Mouse (Mus musculus): ENCODE results near the gene Pnmal1. TPM values are rescaled to one million over a fixed set of nuclear protein-coding genes. Genes with fewer than 3 reads are reported as not detected.

Gene Pnmal1
- polyA plus RNA-seq, 1 experiment from 2014 or later: 1.0 TPM

- no peak overlapping the region for H3K4me3 ChIP-seq
- ATAC-seq (ENCODE audit: low FRiP score, low read depth): peak; percentile 72
- no peaks in the 10 kb centered on the region for H3K9me3 ChIP-seq
- no peak overlapping the region for H3K27ac ChIP-seq
- no peaks in the 10 kb centered on the region for H3K4me1 ChIP-seq
- no peak overlapping the region for H3K4me2 ChIP-seq (replicated peaks)
- H3K27me3 ChIP-seq: no peaks in the 10 kb centered on the region
- no peaks in the 10 kb centered on the region for H3K36me3 ChIP-seq
- no peak overlapping the region for H3K9ac ChIP-seq
- WGBS: 67% methylated on average over 6 of the region's 6 CpGs
These were observed 14.5 kb downstream of the Pnmal1 start for GRCm38 (mm10) chr7:16974018-16974417.

DNA sequence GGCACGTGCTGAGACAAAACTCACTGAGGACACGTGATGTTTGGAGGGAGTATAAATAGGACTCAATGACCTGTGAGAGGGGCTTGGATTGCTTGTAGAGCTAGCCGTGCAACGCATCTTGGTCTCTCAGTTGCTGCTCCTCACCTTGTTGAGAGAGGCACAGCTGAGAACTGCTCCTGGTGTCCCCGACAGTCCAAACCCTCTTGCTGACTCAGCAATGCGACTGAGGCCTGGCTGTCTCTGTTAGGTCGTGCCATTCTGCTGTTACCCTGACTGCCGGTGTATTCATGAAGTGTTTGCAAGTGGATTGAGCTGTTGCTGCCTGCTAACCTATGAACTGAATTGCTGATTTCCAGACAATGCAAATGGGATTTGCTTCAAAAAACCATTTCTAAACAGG lies 16.8 kb downstream of the Pnmal1 start:
- H3K27me3 ChIP-seq: no peaks in the 10 kb centered on the region
- no peak for ATAC-seq (ENCODE audit: low FRiP score, low read depth)
- no peaks in the 10 kb centered on the region for H3K36me3 ChIP-seq
- no peak overlapping the region for H3K4me3 ChIP-seq
- H3K4me1 ChIP-seq: peaks cover 15% of the 10 kb centered on the region
- H3K9ac ChIP-seq: no peak overlapping the region
- WGBS: 64% methylated on average over 8 of the region's 8 CpGs
- no peaks in the 10 kb centered on the region for H3K9me3 ChIP-seq
- H3K4me2 ChIP-seq (replicated peaks): no peak overlapping the region
- no peak overlapping the region for H3K27ac ChIP-seq

DNA sequence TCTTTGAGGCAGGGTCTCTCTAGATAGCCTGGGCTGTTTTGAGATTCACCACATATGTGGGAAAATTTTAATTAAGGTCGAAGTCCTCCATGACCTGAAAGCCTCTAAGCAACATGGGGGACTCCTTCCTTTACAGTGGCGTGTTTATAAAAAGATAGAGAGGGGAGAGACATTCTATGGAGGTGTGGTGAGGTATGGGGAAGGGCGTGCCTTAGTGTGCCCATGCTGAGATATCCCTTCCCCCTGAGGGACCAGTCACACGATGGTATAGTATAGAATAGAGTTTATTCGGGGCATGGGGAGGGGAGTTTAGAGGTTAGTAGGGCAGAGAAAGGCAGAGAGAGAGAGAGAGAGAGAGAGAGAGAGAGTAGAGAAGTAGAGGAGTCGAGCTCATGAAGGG lies 18.7 kb downstream of the Pnmal1 start:
- no peaks in the 10 kb centered on the region for H3K27me3 ChIP-seq
- H3K4me3 ChIP-seq: no peak overlapping the region
- no peak overlapping the region for H3K9ac ChIP-seq
- H3K36me3 ChIP-seq: no peaks in the 10 kb centered on the region
- WGBS: 82% methylated on average over 6 of the region's 6 CpGs
- H3K27ac ChIP-seq: no peak overlapping the region
- H3K4me2 ChIP-seq (replicated peaks): no peak overlapping the region
- no peak for ATAC-seq (ENCODE audit: low FRiP score, low read depth)
- H3K4me1 ChIP-seq: peaks cover 25% of the 10 kb centered on the region
- H3K9me3 ChIP-seq: no peaks in the 10 kb centered on the region

DNA sequence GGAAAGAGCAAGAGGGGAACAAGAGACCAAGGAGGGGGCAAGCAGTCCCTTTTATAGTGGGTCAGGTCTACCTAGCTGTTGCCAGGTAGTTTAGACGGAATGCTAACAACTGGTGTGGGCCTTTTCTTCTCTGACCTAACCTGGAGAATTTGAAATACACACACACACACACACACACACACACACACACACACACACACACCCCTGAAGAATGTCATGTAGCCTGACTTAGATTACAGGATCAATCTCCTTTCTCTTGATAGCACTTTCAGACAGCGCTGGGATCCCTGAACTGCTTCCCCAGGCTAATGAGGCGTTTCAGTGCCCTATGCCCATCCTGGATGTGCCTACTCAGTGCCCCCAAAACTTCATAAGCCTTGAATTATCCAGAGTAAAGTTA lies 19.1 kb downstream of the Pnmal1 start:
- Histone ChIP-seq H3K36me3 (no peaks in the 10 kb centered on the region), H3K27ac (no peak overlapping the region), H3K4me2 (replicated peaks) (no peak overlapping the region), H3K4me1 (peaks cover 27% of the 10 kb centered on the region), H3K4me3 (no peak overlapping the region), H3K27me3 (no peaks in the 10 kb centered on the region), H3K9ac (no peak overlapping the region), H3K9me3 (no peaks in the 10 kb centered on the region)
- no peak for ATAC-seq (ENCODE audit: low FRiP score, low read depth)
- 92% methylated on average over 3 of the region's 3 CpGs for WGBS

- H3K4me2 ChIP-seq (replicated peaks): peak overlapping the region; percentile 59
- peak overlapping the region; percentile 85 for H3K27ac ChIP-seq
- WGBS: under 1% methylated on average over 12 of the region's 12 CpGs
- peaks cover 30% of the 10 kb centered on the region for H3K4me1 ChIP-seq
- H3K9ac ChIP-seq: 0 out of 2 replicates have a peak overlapping the region, but pooled peaks have one; percentile 20
- no peaks in the 10 kb centered on the region for H3K9me3 ChIP-seq
- peak overlapping the region; percentile 24 for H3K4me3 ChIP-seq
- no peaks in the 10 kb centered on the region for H3K27me3 ChIP-seq
- no peaks in the 10 kb centered on the region for H3K36me3 ChIP-seq
- ATAC-seq (ENCODE audit: low FRiP score, low read depth): peak; percentile 77
These were observed 20.9 kb downstream of the Pnmal1 start for GRCm38 (mm10) chr7:16980348-16980747.

DNA sequence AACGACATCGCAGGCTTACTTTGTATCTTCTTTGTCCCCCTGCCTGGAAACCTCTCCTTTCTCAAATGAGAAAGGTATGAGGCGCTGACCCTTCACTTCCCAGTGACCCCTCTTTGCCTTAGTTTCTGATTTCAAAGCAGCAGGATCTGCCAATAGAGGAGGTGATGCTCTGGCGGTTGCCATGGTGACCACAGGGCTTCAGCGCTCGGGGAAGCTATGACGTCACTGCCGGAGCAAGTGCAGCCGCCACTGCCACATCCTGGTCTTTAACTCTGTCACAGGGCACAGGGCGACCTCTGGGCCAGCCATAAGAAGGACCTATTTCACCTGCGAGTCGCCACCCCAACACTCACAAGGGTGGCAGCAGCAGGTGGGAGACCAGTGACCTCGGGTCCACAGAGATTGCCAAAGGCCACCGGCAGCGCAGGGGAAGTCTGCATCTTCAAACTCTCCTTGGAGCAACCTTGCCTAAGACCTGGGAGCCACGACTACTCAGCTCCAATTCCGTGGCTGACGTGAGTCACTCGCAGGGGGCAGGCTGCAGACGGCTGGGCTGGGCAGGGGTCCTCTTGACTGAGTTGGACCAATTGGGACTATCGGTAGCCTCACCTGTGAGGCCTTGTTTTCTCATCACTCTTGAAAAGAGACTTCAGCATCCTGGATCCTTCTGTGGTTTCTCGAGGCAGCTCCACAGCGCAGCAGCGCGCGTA lies 23.5 kb downstream of the Pnmal1 start, which contains the start of gene Gm42372:
Gene Gm42372 (plus strand): TSS at position 228 of the 710 bp plus-strand sequence.
- WGBS: 21% methylated on average over 26 of the region's 26 CpGs
- ATAC-seq (ENCODE audit: low FRiP score, low read depth): no peak
- H3K36me3 ChIP-seq: no peaks in the 10 kb centered on the region
- H3K9me3 ChIP-seq: no peaks in the 10 kb centered on the region
- no peak within 1 kb of the TSS for H3K27ac ChIP-seq
- peaks cover 43% of the 10 kb centered on the region for H3K4me1 ChIP-seq
- peak within 1 kb of the TSS; percentile 28 for H3K4me3 ChIP-seq
- H3K9ac ChIP-seq: no peak within 1 kb of the TSS
- H3K27me3 ChIP-seq: no peaks in the 10 kb centered on the region
- H3K4me2 ChIP-seq (replicated peaks): peak within 1 kb of the TSS; percentile 60

DNA sequence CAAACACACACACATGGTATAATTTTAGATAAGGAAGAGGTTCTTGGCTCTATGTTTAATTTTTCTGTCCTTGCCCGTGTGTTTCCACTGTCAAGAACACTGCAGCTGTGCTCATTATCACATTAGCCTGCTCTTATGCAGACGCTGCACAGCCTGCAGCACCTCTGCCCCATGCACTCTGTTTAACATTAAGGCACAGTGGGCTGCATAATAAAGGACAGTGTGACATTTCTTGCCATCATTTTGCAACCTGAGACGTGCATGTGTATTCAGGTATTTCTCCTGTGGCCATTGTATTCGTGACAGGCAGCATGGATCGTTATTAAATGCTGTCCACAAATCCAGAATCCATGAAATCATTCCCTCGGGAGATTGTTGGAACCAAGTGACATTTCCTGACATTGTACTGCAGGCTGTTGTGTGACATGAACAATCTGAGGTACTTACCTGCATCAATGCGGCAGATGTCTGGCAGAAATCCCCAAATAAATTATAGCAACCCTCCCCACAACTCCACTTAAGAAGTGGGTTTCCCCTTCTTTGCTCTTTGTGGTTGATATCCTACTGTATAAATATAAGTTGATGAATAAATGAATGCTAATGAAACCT lies 28.2 kb downstream of the Pnmal1 start:
- Histone ChIP-seq H3K27ac (peak overlapping the region; percentile 45), H3K9ac (no peak overlapping the region), H3K4me2 (replicated peaks) (no peak overlapping the region), H3K36me3 (no peaks in the 10 kb centered on the region), H3K9me3 (no peaks in the 10 kb centered on the region), H3K4me3 (no peak overlapping the region), H3K4me1 (peaks cover 60% of the 10 kb centered on the region), H3K27me3 (no peaks in the 10 kb centered on the region)
- 30% methylated on average over 7 of the region's 7 CpGs for WGBS
- no peak for ATAC-seq (ENCODE audit: low FRiP score, low read depth)

- 0 out of 2 replicates have a peak, but pooled peaks have one; percentile 34 for ATAC-seq (ENCODE audit: low FRiP score, low read depth)
These were observed 28.9 kb downstream of the Pnmal1 start for GRCm38 (mm10) chr7:16988405-16988804.

DNA sequence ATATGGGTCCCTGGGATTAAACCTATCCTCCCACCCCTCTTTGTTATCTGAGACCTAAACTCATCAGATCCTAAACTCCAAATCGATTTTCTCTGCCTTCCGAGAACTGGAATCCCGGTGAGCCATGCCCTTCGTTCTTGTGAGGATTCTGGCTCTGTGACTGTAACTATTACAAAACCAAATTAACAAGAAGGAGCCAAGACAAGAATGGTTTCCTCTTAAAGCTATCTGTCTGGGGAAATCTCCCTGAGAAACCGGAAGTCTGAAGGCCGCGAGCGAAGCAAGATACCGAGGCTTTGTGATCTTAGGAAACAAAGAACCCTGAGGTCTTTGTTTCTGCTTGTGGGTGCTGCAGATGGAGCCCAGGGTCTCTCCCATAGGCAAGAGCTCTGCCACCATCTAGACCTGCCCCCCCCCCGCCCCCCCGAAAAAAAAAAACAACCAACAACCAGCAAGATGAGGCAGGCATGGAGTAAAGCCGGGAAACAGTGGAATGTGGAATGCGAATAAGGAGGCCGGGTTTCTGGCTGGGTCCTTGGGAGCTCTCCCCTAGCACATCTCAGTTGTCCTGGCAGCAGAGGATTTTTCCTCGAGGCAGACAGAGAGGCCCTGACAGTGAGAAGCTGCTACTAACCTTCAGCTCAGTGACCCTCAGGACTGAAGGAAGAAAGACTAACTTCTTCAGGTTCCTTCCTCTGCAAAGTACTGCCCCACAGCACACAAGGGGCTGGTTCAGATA lies 30.7 kb downstream of the Pnmal1 start:
- Histone ChIP-seq H3K4me3 (no peak overlapping the region), H3K36me3 (peaks cover under 1% of the 10 kb centered on the region; the same call in 1 of the 2 replicates), H3K4me1 (peaks cover 65% of the 10 kb centered on the region), H3K4me2 (replicated peaks) (0 out of 2 replicates have a peak overlapping the region, but pooled peaks have one; percentile 4), H3K27me3 (no peaks in the 10 kb centered on the region), H3K9ac (no peak overlapping the region), H3K27ac (peak overlapping the region; percentile 94), H3K9me3 (no peaks in the 10 kb centered on the region)
- 42% methylated on average over 15 of the region's 15 CpGs for WGBS
- no peak for ATAC-seq (ENCODE audit: low FRiP score, low read depth)

More at GRCm38 (mm10) chr7:16988405-16988804, 28.9 kb downstream of the Pnmal1 start:
- Histone ChIP-seq H3K36me3 (no peaks in the 10 kb centered on the region), H3K4me1 (peaks cover 58% of the 10 kb centered on the region), H3K9me3 (no peaks in the 10 kb centered on the region), H3K4me2 (replicated peaks) (no peak overlapping the region), H3K27ac (peak overlapping the region; percentile 45; the same call in 1 of the 2 replicates), H3K9ac (no peak overlapping the region), H3K4me3 (no peak overlapping the region), H3K27me3 (no peaks in the 10 kb centered on the region)
- 22% methylated on average over 3 of the region's 3 CpGs for WGBS

- H3K4me3 ChIP-seq: peak overlapping the region; percentile 0; the same call in 1 of the 2 replicates
- no peak overlapping the region for H3K9ac ChIP-seq
- H3K4me1 ChIP-seq: peaks cover 80% of the 10 kb centered on the region
- no peaks in the 10 kb centered on the region for H3K27me3 ChIP-seq
- peaks cover 15% of the 10 kb centered on the region for H3K36me3 ChIP-seq
- WGBS: 45% methylated on average over 18 of the region's 18 CpGs
- peak; percentile 76 for ATAC-seq (ENCODE audit: low FRiP score, low read depth)
- peak overlapping the region; percentile 52 for H3K4me2 ChIP-seq (replicated peaks)
- peak overlapping the region; percentile 94 for H3K27ac ChIP-seq
- no peaks in the 10 kb centered on the region for H3K9me3 ChIP-seq
These were observed 32.4 kb downstream of the Pnmal1 start for GRCm38 (mm10) chr7:16991681-16992450.

GRCm38 (mm10) chr7:16992451-16992807 lies 33.0 kb downstream of the Pnmal1 start, which contains the start of gene Ccdc8:
Gene Ccdc8, plus strand, starts transcription at chr7:16992708.
- peak within 1 kb of the TSS; percentile 88 for H3K4me2 ChIP-seq (replicated peaks)
- no peaks in the 10 kb centered on the region for H3K27me3 ChIP-seq
- peaks cover 21% of the 10 kb centered on the region for H3K36me3 ChIP-seq
- H3K4me1 ChIP-seq: peaks cover 80% of the 10 kb centered on the region
- peak within 1 kb of the TSS; percentile 77 for H3K4me3 ChIP-seq
- H3K9ac ChIP-seq: peak within 1 kb of the TSS; percentile 90
- no peak for ATAC-seq (ENCODE audit: low FRiP score, low read depth)
- no peaks in the 10 kb centered on the region for H3K9me3 ChIP-seq
- H3K27ac ChIP-seq: peak within 1 kb of the TSS; percentile 94
- WGBS: 93% methylated on average over 5 of the region's 5 CpGs

All from limb, embryonic 13.5 days (tissue).